Mouse (Mus musculus): ENCODE measurements around the gene Plekhg2. TPM values are rescaled to one million over a fixed set of nuclear protein-coding genes. Genes with fewer than 3 reads are reported as not detected.
A peak's percentile ranks its signal among the peaks of the same experiment; 100 is the strongest.

The Plekhg2 gene
- total RNA-seq, 2 experiments from 2014 or later: 39.3 to 47.2 TPM

GRCm38 (mm10) chr7:28370051-28370450 lies 2.3 kb downstream of the Plekhg2 start:
- no peak for DNase-seq (ENCODE audit: low spot score in 2 of 2)

GRCm38 (mm10) chr7:28368276-28368920 lies 4.0 kb downstream of the Plekhg2 start:
- no peak for DNase-seq (ENCODE audit: low spot score in 2 of 2)

DNA sequence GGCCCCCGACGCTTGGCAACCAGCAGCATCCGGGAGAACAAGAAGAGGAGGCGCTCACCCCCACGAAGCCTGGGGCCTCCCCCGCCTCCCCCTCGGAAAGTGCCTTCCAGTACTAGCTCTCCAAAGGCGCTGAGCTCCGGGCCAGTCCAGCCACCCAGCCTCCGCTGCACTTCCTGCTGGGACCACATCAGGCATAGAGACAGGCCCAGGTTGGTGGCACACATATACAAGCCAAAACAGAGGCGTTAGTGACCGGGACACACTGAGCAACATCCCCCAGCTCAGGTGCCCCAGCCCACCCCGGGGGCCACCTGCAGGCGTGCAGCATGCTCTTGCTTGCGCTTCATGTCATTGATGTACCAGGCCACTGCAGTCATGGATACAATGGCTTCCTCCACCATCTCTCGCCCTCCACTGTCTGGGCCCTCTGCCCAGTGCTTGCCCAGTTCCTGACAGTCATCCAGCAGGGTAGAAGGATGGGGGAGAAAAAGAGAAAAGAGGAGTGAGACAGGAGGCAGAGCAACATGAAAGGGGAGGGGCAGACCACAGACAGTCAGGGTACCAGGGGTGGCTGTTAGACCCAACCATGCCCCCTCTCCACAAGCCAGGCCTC lies 4.6 kb downstream of the Plekhg2 start:
- no peak for DNase-seq (ENCODE audit: low spot score in 2 of 2)

DNA sequence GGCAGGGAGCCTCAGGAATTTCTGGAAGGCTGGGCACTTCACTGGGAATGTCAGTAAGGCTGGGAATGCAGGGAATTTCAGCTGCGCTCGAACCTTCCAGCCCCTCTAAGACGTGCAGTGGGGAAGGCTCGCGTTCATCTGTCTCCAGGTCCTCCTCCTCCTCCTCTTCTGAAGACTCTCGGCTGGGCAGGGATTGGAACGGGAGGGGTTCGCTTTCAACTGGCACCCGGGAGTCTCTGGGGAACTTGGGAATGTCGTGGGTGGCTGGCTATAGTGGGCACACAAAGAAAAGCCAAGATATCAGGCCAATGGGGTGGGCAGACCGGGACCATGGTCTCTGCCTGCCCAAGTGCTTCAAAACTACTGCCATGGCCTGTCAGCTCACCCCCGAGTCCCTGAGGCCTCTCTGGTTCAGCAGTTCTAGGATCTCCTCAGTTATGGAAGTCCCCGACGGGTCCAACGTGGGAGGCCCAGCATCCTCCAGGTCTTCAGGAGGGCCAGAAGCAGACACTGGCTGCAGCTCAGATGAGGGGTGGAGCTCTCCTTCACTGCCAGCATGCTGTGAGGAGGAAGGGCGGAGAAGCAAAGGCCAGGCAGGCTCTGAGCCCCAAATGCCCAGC lies 9.8 kb downstream of the Plekhg2 start:
- no peak for DNase-seq (ENCODE audit: low spot score in 2 of 2)

GRCm38 (mm10) chr7:28361647-28362341 lies 10.6 kb downstream of the Plekhg2 start:
- no peak for DNase-seq (ENCODE audit: low spot score in 2 of 2)

GRCm38 (mm10) chr7:28360291-28360690 lies 12.1 kb downstream of the Plekhg2 start:
- DNase-seq (ENCODE audit: low spot score in 2 of 2): peak in 1 of 2 experiments; percentile 2

DNA sequence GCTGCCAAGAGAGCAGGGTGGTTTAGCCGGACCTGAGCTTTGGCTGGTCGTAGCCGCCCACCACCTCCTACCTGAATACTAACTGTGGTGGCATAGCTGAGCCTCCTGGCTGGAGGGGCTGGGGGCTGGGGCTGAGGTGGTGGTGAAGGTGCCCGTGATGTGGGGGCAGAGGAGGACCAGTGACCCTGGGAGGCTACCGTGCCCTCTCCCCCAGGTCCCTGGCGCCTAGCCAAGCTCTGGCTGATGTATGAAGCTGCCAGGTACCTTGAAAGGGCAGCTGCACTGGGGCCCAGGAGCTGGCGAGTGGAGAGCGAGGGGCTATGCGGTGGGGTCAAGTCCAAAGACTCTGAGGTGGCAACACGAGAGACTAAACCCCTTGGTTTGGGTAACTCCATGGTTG lies 12.5 kb downstream of the Plekhg2 start:
- peak in 1 of 2 experiments; percentile 3 for DNase-seq (ENCODE audit: low spot score in 2 of 2)

- DNase-seq (ENCODE audit: low spot score in 2 of 2): peak in 1 of 2 experiments; percentile 2
Observed at GRCm38 (mm10) chr7:28358431-28358830, 14.0 kb downstream of the Plekhg2 start.

DNA sequence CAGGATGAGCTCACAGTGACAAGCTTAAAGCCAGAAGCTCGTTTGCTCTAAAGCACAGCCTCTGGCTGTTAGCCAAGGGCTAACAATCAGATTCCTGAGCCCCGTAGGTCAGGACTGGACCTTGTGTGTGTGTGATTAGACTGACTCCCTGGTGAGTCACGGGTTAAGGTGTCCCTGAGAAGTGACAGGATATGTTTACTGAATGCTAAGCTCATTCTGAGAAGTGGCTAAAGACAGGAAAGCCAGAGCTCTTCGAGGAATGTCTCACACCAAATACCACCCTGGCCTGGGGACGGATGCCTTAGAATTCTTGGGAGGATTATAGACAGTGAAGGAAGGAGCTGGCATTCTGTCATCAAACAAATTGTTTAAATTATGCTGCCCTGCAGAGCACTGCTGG lies 14.4 kb downstream of the Plekhg2 start:
- no peak for DNase-seq (ENCODE audit: low spot score in 2 of 2)

GRCm38 (mm10) chr7:28356981-28357380 lies 15.4 kb downstream of the Plekhg2 start:
- no peak for DNase-seq (ENCODE audit: low spot score in 2 of 2)

DNA sequence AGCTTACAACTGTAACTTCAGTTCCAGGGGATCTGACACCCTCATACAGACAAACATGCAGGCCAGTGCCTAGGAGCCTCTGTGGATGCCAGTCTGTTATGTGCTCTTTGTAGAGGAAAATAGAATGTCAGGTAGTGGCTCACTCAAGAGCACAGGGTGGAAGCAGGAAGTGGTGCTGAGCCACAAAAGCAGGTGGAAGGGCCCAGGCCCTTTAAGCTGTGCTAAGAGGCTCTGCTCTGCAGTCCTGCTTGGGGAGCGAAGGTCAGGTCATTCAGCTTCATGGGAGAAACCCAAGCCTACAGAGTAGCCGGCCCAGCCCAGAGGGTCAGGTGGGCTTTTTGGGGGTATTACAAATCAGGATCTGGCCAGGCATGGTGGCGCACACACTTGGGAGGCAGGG lies 17.2 kb downstream of the Plekhg2 start:
- no peak for DNase-seq (ENCODE audit: low spot score in 2 of 2)

DNA sequence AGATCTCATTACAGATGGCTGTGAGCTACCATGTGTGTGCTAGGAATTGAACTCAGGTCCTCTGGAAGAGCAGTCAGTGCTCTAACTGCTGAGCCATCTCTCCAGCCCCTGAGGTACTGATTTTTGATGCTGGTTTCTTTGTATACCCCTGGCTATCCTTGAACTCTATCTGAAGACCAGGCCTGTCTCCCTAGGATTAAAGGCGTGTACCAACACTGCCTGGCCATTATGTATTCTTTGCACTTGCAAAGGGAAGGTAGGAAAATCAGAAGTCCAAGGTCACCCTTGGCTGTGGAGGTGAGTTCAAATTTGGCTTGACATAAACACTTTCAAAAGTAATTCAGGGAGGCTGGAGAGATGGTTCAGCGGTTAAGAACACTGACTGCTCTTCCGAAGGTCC lies 17.8 kb downstream of the Plekhg2 start:
- DNase-seq (ENCODE audit: low spot score in 2 of 2): no peak

DNA sequence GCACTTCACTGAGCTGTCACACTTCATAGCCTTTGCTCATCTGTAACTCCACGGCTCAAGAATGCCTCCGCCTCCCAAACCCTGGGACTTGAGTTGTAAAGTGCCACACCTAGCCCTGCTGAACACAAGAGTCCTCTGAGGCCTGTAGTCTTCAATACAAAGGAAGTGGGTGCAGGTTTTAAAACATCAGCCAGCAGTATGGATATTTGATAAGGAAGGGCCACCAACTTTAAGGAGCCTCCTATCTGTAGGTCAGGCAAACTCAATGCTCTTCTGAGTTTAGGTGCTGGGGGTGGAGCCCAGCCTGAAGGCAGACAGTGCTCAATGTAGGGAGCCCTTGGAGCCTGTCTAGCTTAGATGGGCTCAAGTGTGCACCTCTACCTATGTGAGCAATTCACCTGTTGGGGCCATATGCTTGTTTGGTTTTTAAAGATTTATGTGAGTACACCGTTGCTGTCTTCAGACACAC lies 18.3 kb downstream of the Plekhg2 start:
- no peak for DNase-seq (ENCODE audit: low spot score in 2 of 2)

GRCm38 (mm10) chr7:28353267-28353666 lies 19.1 kb downstream of the Plekhg2 start:
- DNase-seq (ENCODE audit: low spot score in 2 of 2): no peak

GRCm38 (mm10) chr7:28351676-28352191 lies 20.7 kb downstream of the Plekhg2 start:
- DNase-seq (ENCODE audit: low spot score in 2 of 2): no peak

- peak; percentile 97 to 99 for DNase-seq (ENCODE audit: low spot score in 2 of 2)
Observed at GRCm38 (mm10) chr7:28350155-28350883, 22.1 kb downstream of the Plekhg2 start, which contains the start of gene Rps16. Rps16 (plus strand) TSS chr7:28350652.

GRCm38 (mm10) chr7:28348601-28349000 lies 23.8 kb downstream of the Plekhg2 start:
- no peak for DNase-seq (ENCODE audit: low spot score in 2 of 2)

- DNase-seq (ENCODE audit: low spot score in 2 of 2): no peak
Observed at GRCm38 (mm10) chr7:28347746-28348145, 24.7 kb downstream of the Plekhg2 start.

- DNase-seq (ENCODE audit: low spot score in 2 of 2): no peak
Observed at GRCm38 (mm10) chr7:28344637-28345036, 27.8 kb downstream of the Plekhg2 start.

DNA sequence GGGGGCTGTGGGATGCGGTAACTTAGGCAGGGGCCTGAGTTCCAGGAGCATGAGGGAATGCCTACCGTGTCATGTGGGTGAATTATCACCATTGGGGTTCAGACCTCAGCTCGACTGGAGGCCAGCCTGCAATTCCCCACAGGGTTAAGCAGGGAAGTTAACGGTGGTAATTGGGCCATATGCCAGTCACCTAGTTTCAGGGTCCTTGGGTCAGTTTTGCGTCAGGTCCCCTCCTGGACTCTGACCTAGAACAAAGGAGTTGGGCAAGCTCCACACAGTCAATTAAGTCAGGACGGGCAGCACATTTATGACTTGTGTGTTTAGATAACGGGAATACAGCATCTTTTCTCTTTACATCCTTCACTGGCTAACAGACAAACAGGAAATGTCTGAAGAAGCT lies 31.0 kb downstream of the Plekhg2 start:
- peak in 1 of 2 experiments; percentile 3 for DNase-seq (ENCODE audit: low spot score in 2 of 2)
